Mouse (Mus musculus): ENCODE data around the gene Plod3. TPM values are rescaled to one million over a fixed set of nuclear protein-coding genes. Genes with fewer than 3 reads are reported as not detected.
A peak's percentile ranks its signal among the peaks of the same experiment; 100 is the strongest.

The Plod3 gene
- total RNA-seq, 2 experiments from 2014 or later = 39.2 to 41.0 TPM

DNA sequence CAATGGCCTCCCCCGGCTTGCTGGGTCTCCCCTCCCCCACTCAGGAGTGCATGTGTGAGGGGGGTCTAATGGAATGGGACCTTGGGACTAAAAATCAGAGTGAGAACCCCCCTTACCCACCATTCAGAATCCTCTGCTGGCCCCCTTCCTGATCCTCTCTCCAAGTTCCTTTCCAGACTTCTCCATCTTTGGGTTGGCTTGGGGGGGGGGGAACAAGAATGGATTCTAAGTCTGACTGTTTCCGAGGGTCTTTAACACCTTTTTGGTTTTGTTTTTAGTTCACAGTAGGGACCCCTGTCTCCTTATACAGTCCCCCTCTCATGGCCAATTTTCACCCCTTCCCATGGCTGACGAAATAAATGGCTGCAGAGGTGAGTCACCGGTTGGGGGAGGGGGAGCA, 39.3 kb downstream of the Plod3 start, which contains the start of gene Vgf:
Gene Vgf (plus strand): TSS at position 301 of the 400 bp plus-strand sequence.
- DNase-seq = no peak

GRCm38 (mm10) chr5:137028561-137029272, 41.9 kb downstream of the Plod3 start:
- no peak for DNase-seq

DNA sequence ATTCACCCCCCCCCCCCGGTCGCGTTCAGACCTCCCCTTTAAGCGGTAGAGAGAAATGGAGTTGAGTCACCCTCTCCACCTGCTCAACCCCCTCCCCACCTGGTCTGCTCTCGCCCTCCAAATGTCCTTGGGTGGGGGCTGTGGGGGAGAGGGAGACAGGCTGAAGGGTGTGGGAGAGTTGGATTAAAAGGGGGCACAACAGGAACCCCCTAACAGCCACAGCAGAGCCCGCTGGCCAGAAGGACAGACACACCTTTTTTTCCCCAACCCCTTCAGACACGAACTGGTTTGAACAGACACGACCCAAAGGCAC, 42.4 kb downstream of the Plod3 start:
- DNase-seq = no peak

GRCm38 (mm10) chr5:137029643-137030415, 43.0 kb downstream of the Plod3 start:
- peak; percentile 92 to 94 for DNase-seq

DNA sequence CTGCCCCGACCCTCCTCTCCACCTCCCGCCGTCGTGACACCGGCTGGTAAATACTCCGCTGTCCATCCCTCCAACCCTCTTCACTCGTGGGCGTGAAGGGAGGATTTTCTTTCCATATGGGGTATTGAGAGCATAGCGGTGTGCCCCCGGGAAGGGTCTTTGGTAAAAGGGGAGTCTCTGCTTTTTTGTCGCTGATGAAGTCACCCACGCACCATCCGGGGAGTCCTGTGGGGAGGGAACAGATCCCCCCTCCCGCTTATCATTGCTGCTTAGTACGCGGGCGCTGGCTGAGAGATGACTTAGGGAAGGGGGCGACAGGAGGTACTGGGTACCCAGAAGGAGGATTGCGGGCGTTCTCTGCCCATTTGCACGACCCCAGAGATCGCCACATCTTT, 43.6 kb downstream of the Plod3 start:
- peak; percentile 62 to 66 for DNase-seq

- DNase-seq = peak in 1 of 2 experiments; percentile 18
Observed at GRCm38 (mm10) chr5:137031076-137032032, 44.5 kb downstream of the Plod3 start.

DNA sequence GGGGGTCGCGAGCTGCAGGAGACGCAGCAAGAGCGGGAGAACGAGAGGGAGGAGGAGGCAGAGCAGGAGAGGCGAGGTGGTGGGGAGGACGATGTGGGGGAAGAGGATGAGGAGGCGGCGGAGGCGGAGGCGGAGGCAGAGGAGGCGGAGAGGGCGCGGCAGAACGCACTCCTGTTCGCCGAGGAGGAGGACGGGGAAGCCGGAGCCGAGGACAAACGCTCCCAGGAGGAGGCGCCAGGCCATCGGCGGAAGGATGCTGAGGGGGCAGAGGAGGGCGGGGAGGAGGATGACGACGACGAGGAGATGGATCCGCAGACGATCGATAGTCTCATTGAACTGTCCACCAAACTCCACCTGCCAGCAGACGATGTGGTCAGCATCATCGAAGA, 45.2 kb downstream of the Plod3 start:
- peak; percentile 52 to 66 for DNase-seq

DNA sequence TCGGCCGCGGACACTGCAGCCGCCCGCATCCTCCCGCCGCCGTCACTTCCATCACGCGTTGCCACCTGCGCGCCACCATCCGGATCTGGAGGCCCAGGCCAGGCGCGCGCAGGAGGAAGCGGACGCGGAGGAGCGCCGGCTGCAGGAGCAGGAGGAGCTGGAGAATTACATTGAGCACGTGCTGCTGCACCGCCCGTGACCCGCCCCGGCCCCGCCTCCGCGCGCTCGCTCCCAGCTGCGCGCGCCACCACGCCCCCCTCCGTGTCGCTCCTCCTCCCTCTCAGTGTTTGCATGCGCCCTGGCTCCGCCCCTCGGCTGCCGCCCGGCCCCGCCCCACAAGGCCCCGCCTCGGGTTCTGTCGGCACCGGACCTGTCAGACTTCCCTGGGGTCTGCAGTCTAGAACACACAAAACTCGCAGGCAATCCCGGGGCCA, 45.8 kb downstream of the Plod3 start:
- DNase-seq = peak; percentile 82

DNA sequence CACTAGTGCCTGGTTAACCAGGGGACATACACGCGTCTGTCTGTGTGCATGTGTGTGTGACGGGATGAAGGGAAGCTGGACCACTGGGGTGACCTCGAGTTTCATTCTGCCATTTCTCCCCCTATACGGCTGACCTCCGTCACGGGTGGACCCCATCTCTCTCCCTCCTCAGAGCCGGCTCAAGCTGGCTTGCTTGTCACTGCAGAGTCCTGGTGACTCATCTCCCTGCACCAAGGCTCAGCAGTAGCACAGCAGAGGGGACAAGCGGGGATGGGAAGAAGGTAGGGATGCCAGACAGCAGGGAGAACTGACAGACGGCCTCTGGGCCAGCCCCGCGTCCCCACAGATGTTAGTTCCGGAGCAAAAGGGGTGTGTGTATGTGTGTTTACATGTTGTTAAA, 49.4 kb downstream of the Plod3 start:
- DNase-seq = no peak

DNA sequence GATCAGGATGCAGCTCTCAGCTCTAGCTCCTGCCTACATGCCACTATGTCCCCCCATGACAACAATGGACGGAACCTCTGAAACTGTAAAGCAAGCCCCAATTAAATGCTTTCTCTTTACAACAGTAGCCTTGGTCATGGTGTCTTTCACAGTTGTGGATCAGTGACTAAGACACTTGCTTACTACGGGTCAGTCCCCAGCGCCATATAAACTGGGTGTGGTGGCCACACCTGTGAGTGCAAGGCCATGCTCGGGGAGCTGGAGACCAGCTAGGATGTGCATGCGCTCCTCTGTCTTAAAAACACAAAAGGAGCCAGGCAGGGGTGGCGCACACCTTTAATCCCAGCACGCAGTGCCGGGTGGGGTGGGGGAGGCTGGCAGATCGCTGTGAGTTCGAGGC, 52.6 kb downstream of the Plod3 start:
- DNase-seq = no peak

DNA sequence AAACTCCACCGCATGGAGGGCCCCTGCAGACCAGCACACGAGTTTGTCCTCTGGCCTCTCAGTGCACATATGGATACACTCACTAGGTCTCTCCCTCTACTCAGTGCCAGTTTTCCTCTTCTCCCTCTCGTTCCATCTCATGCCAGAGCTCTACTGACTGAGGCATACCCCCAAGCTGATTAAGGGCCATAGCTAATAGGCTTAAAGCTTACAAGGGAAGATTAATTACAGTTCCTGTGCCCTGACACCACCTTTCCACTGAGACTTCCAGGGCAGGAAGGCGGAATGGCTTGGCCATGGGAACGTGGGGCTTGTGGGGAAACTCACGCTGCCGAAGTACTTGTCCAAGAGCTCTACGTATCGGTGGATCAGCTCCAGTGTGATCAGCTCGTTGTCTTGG, 54.6 kb downstream of the Plod3 start:
- DNase-seq = no peak

GRCm38 (mm10) chr5:137043997-137044396, 57.2 kb downstream of the Plod3 start:
- no peak for DNase-seq

DNA sequence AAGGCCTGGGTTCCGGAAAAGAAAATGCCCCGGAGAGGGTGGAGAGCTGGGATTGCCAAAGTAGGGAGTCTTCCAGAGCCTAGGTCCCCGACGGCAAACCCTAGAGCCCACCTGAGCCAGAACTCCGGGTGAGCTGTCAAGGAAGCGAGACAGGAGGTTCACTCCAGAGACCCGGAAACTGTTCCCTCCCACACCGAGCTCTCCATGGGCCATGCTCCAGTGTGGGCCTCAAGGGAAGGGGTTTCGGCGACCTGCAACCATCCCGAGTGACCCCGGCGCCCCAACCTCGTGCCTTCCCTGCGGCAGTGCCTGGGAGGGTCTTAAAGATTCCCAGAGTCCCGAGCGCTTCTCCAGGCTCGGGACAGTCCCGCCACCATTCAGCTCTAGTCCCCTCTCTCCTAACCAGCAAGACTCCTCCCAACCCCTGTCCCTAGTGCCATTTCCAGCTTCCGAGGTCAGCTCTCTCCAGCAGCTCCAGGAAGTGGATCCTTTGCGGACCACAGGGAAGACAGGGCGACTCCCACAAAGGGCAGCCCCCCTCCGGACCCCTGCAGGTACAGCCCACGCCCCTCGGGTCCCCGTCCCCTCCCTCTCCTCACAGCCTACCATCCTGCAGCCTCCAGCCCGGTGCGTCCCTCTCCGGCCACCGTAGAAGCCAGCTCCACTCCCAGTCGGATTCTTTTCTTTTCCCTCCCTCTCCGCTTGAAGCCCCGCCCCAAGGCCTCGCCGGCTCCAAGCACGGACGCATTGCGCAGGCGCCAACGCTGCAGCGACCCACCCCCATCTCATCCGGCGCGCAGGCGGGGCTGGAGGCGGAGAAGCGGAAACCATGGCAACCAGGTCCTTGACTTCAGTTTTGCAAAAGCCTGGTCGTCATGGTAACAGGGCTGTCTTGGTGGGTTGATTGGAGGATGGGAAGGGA, 58.8 kb downstream of the Plod3 start, which contains the start of gene Ap1s1:
Gene Ap1s1 (minus strand): TSS at position 734 of the 922 bp plus-strand sequence.
- DNase-seq = peak; percentile 99

Small RNA genes within 50 kb of the gene (microRNA-seq; reads per million reads assigned to microRNA genes)
- gene Mir702 = 214 to 307 reads per million in 2 experiments

Other genes with a start within 250 kb of the Plod3 start
- gene Col26a1, start 103.8 kb upstream of the Plod3 start, total RNA-seq (2021) = 1 to 10 TPM; 3.7 to 3.9 TPM
- gene Ift22, start 78.9 kb upstream of the Plod3 start, total RNA-seq (2021) = 10 to 100 TPM; 87.2 to 94.7 TPM
- 100 to 1,000 TPM; 222 to 225 TPM for gene Fis1, start 33.7 kb upstream of the Plod3 start, total RNA-seq (2021)
- gene Cldn15, start 20.4 kb upstream of the Plod3 start, total RNA-seq (2021) = under 1 TPM in 1 of 2 experiments, not detected in 1; 0.20 TPM
- 10 to 100 TPM; 82.4 to 85.2 TPM for gene Znhit1, start 1.0 kb downstream of the Plod3 start, total RNA-seq (2021)
- gene Vgf, start 39.4 kb downstream of the Plod3 start, total RNA-seq (2021) = 100 to 1,000 TPM; 185 to 237 TPM
- 100 to 1,000 TPM; 286 to 323 TPM for gene Ap1s1, start 59.1 kb downstream of the Plod3 start, total RNA-seq (2021)
- under 1 TPM; 0.37 to 0.56 TPM for gene Serpine1, start 85.2 kb downstream of the Plod3 start, total RNA-seq (2021)
- 1 to 10 TPM; 4.6 to 6.5 TPM for gene Trim56, start 129.2 kb downstream of the Plod3 start, total RNA-seq (2021)
- gene Muc3, start 162.3 kb downstream of the Plod3 start, total RNA-seq (2021) = not detected
- 1 to 10 TPM; 3.5 to 4.9 TPM for gene Muc3a, start 225.4 kb downstream of the Plod3 start, total RNA-seq (2021)